Mouse (Mus musculus) heart, embryonic 11.5 days (tissue): ENCODE results near the gene Hist2h2bb. TPM values are rescaled to one million over a fixed set of nuclear protein-coding genes. Genes with fewer than 3 reads are reported as not detected.
"Not testable (repeated sequence)": the region's sequence is repeated elsewhere in the genome, so short reads cannot be mapped to it uniquely, and the experiment has no call there.

Experiments used
- ATAC-seq: fragments of 200-750 bp; cut with Nextera tagmentation; replicated peaks from 2 replicates; pipeline ENCODE4 v1.8.0; 2017; ENCODE audit warnings: moderate library complexity; ENCODE audit not compliant: insufficient number of reproducible peaks, low FRiP score, low TSS enrichment
- H3K27ac ChIP-seq: fragments of 300-500 bp; sonication (generic); 2 replicates; pipeline ENCODE4 v1.5.1; 2014; ENCODE audit warnings: mild to moderate bottlenecking, low read depth, low read length
- H3K27me3 ChIP-seq: fragments of 300-500 bp; sonication (generic); 2 replicates; pipeline ENCODE4 v1.6.1; 2014; ENCODE audit warnings: mild to moderate bottlenecking, low read length, mixed read lengths; ENCODE audit not compliant: control insufficient read depth, insufficient read depth
- H3K36me3 ChIP-seq: fragments of 300-500 bp; sonication (generic); 2 replicates; pipeline ENCODE4 v1.6.1; 2014; ENCODE audit warnings: mild to moderate bottlenecking, low read length, moderate library complexity, mixed read lengths; ENCODE audit not compliant: control insufficient read depth, insufficient read depth
- H3K4me1 ChIP-seq: fragments of 300-500 bp; sonication (generic); 2 replicates; pipeline ENCODE4 v1.6.1; 2014; ENCODE audit warnings: low read length; ENCODE audit not compliant: control insufficient read depth, insufficient read depth
- H3K4me2 ChIP-seq: fragments of 300-500 bp; sonication (generic); 2 replicates; pipeline ENCODE4 v1.6.1; 2014; ENCODE audit warnings: mild to moderate bottlenecking, moderate library complexity
- H3K4me3 ChIP-seq: fragments of 300-500 bp; sonication (generic); 2 replicates; pipeline ENCODE4 v1.5.1; 2014; ENCODE audit warnings: low read depth, low read length
- H3K9ac ChIP-seq: fragments of 300-500 bp; sonication (generic); 2 replicates; pipeline ENCODE4 v1.6.1; 2014; ENCODE audit warnings: mild to moderate bottlenecking, low read depth, low read length, moderate library complexity
- H3K9me3 ChIP-seq: fragments of 300-500 bp; sonication (generic); replicated peaks from 2 replicates; pipeline ENCODE4 v1.6.1; 2016; ENCODE audit warnings: low read length; ENCODE audit not compliant: control insufficient read depth
- WGBS: fragments of 180-500 bp; shearing (Covaris S2); extraction: QIAGEN DNeasy Blood & Tissue Kit; methylation state at CpG from one replicate; pipeline ENCODE4 v1.1.7; 2014; ENCODE audit not compliant: insufficient replicate concordance; 5-methylcytosine and 5-hydroxymethylcytosine counted together
- polyA plus RNA-seq: library from polyadenylated mRNA; unstranded; fragments of >200 nt; fragmentation: Nextera tagmentation; extraction: Ambion mirVana; gene quantifications from 2 replicates; pipeline ENCODE4 v1.2.1, GENCODE M21; 2014

Gene Hist2h2bb
- polyA plus RNA-seq, 1 experiment from 2014 or later, result 7.1 TPM

DNA sequence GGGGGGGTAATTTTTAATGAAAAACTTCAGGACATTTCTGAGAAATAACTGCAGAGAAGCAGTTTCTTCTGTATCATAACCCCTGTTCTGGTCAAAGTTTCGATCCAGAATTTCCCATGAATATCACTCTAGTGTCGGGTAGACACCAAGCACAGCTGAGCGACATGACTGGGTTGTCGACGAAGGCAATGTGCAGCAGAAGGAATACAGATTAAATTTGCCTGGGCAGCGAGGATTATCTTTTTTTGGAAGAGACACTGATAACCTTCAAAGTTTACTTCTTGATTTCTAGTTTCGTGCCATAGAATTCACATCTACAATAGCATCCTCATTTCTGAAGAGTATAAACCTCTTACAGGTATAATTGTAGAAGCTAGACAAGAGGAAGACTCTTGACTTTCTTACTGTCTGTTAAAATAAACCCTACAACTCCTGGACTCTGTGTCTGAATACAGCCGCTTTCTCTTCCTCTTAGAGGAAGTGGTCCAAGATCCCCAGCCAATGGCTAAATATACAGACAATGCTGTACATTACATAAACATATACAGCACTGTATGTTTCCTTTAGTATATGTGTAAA lies 3.3 kb upstream of the Hist2h2bb start:
- 60% methylated on average over 8 of the region's 8 CpGs for WGBS
- Histone ChIP-seq H3K27me3 (no peaks in the 10 kb centered on the region), H3K27ac (no peak overlapping the region), H3K9me3 (no peaks in the 10 kb centered on the region), H3K36me3 (no peaks in the 10 kb centered on the region), H3K4me3 (no peak overlapping the region), H3K4me2 (no peak overlapping the region), H3K4me1 (peaks cover 5% of the 10 kb centered on the region), H3K9ac (no peak overlapping the region)
- no peak for ATAC-seq

DNA sequence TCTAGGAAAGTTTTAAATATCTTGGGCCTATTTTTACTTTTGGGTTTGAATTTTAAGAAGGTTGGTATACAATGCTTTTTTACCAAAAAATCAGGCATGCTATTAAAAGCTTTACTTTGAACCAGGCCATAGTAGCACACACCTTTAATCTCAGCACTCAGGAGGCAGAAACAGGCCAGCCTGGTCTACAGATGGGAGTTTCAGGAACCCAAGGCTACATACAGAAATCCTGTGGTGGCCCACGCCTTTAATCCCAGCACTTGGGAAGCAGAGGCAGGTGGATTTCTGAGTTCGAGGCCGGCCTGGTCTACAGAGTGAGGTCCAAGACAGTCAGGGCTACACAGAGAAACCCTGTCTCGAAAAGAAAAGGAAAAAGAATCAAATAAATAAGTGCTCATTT lies 2.0 kb upstream of the Hist2h2bb start:
- 80% methylated on average over 4 of the region's 4 CpGs for WGBS
- ATAC-seq, result no peak
- peak overlapping the region; percentile 61 for H3K4me2 ChIP-seq

DNA sequence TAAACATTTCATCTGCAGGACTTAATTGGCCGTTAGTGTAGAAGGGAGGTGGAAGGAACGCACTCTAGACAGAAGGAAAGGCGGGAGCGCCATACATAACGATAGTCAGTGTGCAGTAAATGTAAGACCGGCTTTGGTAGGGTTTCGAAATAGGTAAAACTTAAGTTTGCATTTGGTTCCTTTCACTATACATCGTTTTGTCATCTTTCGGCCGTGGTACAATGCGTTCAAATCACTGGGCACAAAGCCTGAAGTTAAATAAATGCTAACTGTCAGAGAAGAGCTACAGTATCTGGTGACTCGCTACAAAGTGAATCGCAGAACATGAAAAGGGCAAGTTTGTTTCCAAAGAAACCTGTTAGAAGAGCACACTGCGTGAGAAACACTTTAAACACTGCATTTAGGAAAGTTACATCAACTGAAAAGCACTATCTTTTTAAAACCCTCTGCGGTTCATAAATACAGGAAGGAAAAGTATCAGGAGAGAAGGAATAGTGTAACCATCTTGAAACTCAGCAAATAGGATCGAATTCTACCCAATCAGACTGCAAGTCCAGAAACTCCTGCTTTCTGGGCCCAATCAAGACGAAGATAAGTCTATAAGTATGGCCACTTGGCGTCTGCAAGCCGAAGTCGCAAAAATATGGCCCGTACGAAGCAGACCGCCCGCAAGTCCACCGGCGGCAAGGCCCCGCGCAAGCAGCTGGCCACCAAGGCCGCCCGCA lies 1.3 kb upstream of the Hist2h2bb start, which contains the start of gene Hist2h3b:
Gene Hist2h3b, plus strand, starts transcription at position 604 of the 725 bp plus-strand sequence.
- Histone ChIP-seq H3K4me1 (no peaks in the 10 kb centered on the region; the same call in 1 of the 2 replicates), H3K9ac (peak within 1 kb of the TSS; percentile 79), H3K9me3 (no peaks in the 10 kb centered on the region), H3K27ac (peak within 1 kb of the TSS; percentile 97), H3K4me3 (peak within 1 kb of the TSS; percentile 39), H3K27me3 (no peaks in the 10 kb centered on the region), H3K4me2 (peak within 1 kb of the TSS; percentile 77), H3K36me3 (no peaks in the 10 kb centered on the region)
- ATAC-seq, result peak; percentile 52
- WGBS, result 27% methylated on average over 28 of the region's 30 CpGs

More for the DNA sequence above, 2.0 kb upstream of the Hist2h2bb start:
- H3K9ac ChIP-seq, result no peak overlapping the region
- peak overlapping the region; percentile 82 for H3K27ac ChIP-seq
- no peaks in the 10 kb centered on the region; the same call in 1 of the 2 replicates for H3K4me1 ChIP-seq
- no peaks in the 10 kb centered on the region for H3K36me3 ChIP-seq
- H3K9me3 ChIP-seq, result no peaks in the 10 kb centered on the region
- H3K27me3 ChIP-seq, result no peaks in the 10 kb centered on the region
- no peak overlapping the region for H3K4me3 ChIP-seq

DNA sequence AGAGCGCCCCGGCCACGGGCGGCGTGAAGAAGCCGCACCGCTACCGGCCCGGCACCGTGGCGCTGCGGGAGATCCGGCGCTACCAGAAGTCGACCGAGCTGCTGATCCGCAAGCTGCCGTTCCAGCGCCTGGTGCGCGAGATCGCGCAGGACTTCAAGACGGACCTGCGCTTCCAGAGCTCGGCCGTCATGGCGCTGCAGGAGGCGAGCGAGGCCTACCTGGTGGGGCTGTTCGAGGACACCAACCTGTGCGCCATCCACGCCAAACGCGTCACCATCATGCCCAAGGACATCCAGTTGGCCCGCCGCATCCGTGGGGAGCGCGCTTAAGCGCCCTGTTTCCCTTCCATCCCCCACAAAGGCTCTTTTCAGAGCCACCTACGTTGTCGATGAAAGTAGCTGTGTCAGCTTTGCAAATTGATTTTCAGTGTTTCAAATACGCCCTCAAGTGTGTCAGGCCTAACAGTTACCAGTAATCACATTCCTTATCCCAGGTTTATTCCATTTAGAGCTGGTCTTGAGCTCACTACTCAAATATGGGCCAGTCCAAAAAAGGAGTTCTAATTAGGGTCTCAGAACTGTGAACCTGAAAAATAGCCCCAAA lies 675 bp upstream of the Hist2h2bb start:
- peak overlapping the region; percentile 79 for H3K9ac ChIP-seq
- H3K4me3 ChIP-seq, result peak overlapping the region; percentile 39
- under 1% methylated on average over 9 of the region's 44 CpGs for WGBS
- ATAC-seq, result peak; percentile 13; the same call in 1 of the 2 replicates
- not testable (repeated sequence) for H3K9me3 ChIP-seq, H3K4me1 ChIP-seq, H3K36me3 ChIP-seq, H3K27me3 ChIP-seq
- H3K27ac ChIP-seq, result peak overlapping the region; percentile 97
- peak overlapping the region; percentile 77 for H3K4me2 ChIP-seq

DNA sequence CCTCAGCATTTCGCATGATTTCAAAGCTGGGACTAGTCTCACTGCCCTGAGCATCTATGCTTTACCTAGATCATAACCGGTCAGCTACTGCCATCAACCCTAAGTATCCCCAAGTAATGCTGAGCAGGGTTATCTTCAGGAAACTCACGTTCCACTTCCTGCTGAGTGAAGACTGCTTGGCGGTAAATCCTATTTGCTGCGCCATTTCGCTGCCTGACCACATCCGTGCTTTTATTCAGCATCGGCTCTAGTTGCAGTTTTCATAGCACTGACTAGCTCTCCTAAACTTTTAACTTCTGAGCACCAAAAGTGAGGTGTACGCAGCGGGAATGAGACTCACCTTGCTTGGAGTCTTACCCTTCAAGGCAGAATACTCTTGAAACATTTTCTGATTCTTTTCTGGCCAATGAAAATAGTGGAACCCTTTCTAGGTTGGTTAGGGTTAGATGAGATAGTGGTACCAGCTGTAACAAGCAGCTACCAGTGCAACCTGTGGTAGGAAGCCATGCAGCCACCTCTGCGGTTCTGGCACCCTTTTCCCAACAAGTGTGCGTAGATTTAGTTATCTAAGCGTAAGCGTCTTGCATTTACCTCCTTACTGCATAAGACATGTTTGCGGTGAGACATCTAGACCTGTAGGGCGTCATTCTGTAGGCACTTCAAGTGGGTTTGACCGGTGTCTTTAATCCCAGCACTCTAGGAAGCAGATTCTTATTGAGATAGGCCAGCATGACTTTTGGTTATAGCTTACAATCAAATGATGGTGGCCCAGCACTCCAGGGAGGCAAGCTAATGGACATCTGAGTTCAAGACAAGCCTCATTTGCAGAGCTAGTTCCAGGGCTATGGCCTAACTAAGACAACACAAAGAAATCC lies 4.3 kb downstream of the Hist2h2bb start:
- Histone ChIP-seq H3K9ac (no peak overlapping the region), H3K36me3 (no peaks in the 10 kb centered on the region), H3K4me1 (peaks cover 4% of the 10 kb centered on the region; the same call in 1 of the 2 replicates), H3K4me2 (no peak overlapping the region), H3K27ac (no peak overlapping the region), H3K9me3 (no peaks in the 10 kb centered on the region), H3K27me3 (no peaks in the 10 kb centered on the region), H3K4me3 (no peak overlapping the region)
- ATAC-seq, result no peak
- 80% methylated on average over 17 of the region's 17 CpGs for WGBS

DNA sequence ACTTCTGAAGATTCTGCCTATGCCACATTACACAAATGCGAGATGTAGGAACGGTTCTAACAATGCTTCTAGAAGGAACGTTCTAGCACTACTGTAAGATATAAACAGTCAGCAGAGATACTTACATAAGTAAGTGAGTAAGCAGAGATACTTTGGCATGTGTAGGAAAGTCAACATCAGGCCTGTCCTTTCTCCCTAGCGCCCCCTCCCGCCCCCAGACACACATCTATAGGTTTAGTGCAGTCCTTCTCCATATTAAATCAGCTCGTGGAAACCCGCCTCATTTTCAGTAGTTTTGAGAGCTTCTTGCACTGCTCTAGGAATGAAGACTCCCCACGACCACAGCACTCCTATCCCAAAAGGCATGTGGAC lies 7.9 kb downstream of the Hist2h2bb start:
- WGBS, result 12% methylated on average over 8 of the region's 8 CpGs
- Histone ChIP-seq H3K4me3 (peak overlapping the region; percentile 56), H3K9me3 (no peaks in the 10 kb centered on the region), H3K27me3 (0 out of 2 replicates have a peak, but pooled peaks cover 2% of the 10 kb centered on the region), H3K36me3 (no peaks in the 10 kb centered on the region), H3K9ac (peak overlapping the region; percentile 79), H3K27ac (peak overlapping the region; percentile 80), H3K4me2 (peak overlapping the region; percentile 93), H3K4me1 (peaks cover 4% of the 10 kb centered on the region; the same call in 1 of the 2 replicates)
- ATAC-seq, result peak; percentile 29; the same call in 1 of the 2 replicates

DNA sequence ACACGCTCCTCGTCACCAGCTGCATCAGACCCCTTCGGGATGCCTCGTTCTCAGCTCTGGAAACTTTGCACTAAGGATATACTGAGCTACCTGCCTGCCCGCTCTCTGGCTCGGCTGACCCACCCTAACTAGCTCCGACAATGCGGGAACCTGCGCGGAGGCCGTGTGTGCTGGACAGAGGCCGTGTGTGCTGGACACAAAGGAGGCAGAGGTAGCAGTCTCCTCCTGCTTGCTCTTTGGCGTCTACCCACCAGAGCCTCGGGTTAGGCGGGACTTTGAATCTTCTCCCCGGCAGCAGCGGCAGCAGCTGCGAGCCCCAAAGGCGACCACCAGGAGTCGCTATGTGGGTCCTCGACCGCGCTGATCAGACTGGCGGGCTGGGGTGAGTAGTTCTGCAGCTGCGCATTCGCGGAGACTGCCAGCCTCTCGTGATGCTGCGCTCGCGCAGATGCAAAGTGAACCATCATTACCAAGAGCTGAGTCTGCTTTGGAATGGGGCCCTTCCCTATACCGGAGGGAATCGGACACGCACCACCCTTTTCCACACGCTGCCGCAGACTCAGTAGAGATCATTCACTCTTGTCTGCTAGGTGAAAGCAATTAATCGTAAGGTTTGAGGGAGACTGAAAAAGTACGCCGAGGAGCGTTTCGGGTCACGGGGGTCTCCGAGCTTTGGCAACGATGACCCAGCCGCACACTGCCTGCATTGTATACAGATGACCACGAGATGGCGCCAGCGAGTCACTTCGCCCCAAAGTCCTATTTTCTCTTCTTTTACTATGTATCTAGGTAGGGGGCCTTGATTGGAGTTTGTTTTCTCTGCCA lies 8.5 kb downstream of the Hist2h2bb start:
- H3K9me3 ChIP-seq, result no peaks in the 10 kb centered on the region
- H3K36me3 ChIP-seq, result no peaks in the 10 kb centered on the region
- peaks cover 4% of the 10 kb centered on the region; the same call in 1 of the 2 replicates for H3K4me1 ChIP-seq
- peak overlapping the region; percentile 80 for H3K27ac ChIP-seq
- peak; percentile 82 for ATAC-seq
- H3K4me3 ChIP-seq, result peak overlapping the region; percentile 56
- H3K9ac ChIP-seq, result peak overlapping the region; percentile 79
- H3K27me3 ChIP-seq, result peaks cover 4% of the 10 kb centered on the region; the same call in 1 of the 2 replicates
- WGBS, result under 1% methylated on average over 49 of the region's 49 CpGs
- peak overlapping the region; percentile 93 for H3K4me2 ChIP-seq
